Mouse (Mus musculus): ENCODE results near the gene Vcp.

GRCm38 (mm10) chr4:43001272-43001671, 965 bp upstream of the Vcp start:
- TF ChIP-seq CTCF (conservative IDR thresholded peaks at IDR 0.05 in 1 of 2, IDR thresholded peaks at IDR 0.05 in 1 of 2; ENCODE audit: low read depth in 2 of 2, low read length in 2 of 2): no peak
- no peak for TF ChIP-seq POLR2A (IDR thresholded peaks at IDR 0.05; ENCODE audit: low read depth, low read length)
- no peak for TF ChIP-seq BHLHE40 (IDR thresholded peaks at IDR 0.05; ENCODE audit: low read depth, low read length)
- TF ChIP-seq RCOR1 (conservative IDR thresholded peaks at IDR 0.05; ENCODE audit: low read depth, low read length): no peak
